ENCODE assay signal across 25 mouse cellular contexts in genomic region chr15:13094881-13095256, GRCm38 (mm10).
DNase-seq lines count a peak whose midpoint lies in the region; TF ChIP-seq lines count a peak whose summit lies in the region.
"Had no signal": no experiment of that assay in that cellular context is flagged by ENCODE, and none has a peak within 500 bp of the region (broad histone marks: within the 10 kb centered on the region; RNA-seq: fewer than 3 reads in every experiment).

No protein-coding gene starts in this region.

- no peak overlapping the region for H3K9ac ChIP-seq in ES-Bruce4 (ENCODE audit: low read depth, poor library complexity, severe bottlenecking)
- H3K9ac ChIP-seq: forebrain, embryonic 12.5 days; forebrain, embryonic 15.5 days; heart, embryonic 12.5 days; heart, embryonic 15.5 days; hindbrain, embryonic 14.5 days had no signal

- intact Hi-C loops in heart, postnatal 10 days (cut with DNase I), result no loop called here

- H3K27ac ChIP-seq in heart, embryonic 10.5 days, result 0 out of 2 replicates have a peak overlapping the region, but pooled peaks have one; percentile 74
- H3K27ac ChIP-seq in ES-Bruce4 (ENCODE audit: insufficient read depth, low read length), result 0 out of 2 replicates have a peak overlapping the region, but pooled peaks have one; percentile 59
- H3K27ac ChIP-seq: forebrain, embryonic 12.5 days; forebrain, embryonic 15.5 days; heart, adult 2 months; hindbrain, embryonic 14.5 days; hindbrain, postnatal 0 days had no signal

- H3K27me3 ChIP-seq in heart, embryonic 10.5 days (ENCODE audit: insufficient read depth, poor library complexity, severe bottlenecking), result no peaks in the 10 kb centered on the region
- no peaks in the 10 kb centered on the region for H3K27me3 ChIP-seq in ES-Bruce4 (ENCODE audit: control insufficient read depth, insufficient read depth, low read length, poor library complexity, severe bottlenecking)
- H3K27me3 ChIP-seq: forebrain, embryonic 12.5 days; forebrain, embryonic 15.5 days; heart, embryonic 12.5 days; heart, embryonic 15.5 days; Patski had no signal

- H3K36me3 ChIP-seq in heart, embryonic 10.5 days, result no peaks in the 10 kb centered on the region
- no peaks in the 10 kb centered on the region for H3K36me3 ChIP-seq in ES-Bruce4 (ENCODE audit: control insufficient read depth, insufficient read depth, low read length, poor library complexity, severe bottlenecking)
- H3K36me3 ChIP-seq: forebrain, embryonic 12.5 days; forebrain, embryonic 15.5 days; G1E; heart, embryonic 12.5 days; heart, embryonic 15.5 days had no signal

- no peak for TF ChIP-seq EP300 in ES-Bruce4 (IDR thresholded peaks at IDR 0.05; ENCODE audit: insufficient read depth, low read depth, low read length)

- no peak for DNase-seq in heart, embryonic 10.5 days (ENCODE audit: low spot score)
- DNase-seq in heart, postnatal 10 days, result no peak
- peak; percentile 72 for DNase-seq in ZHBTc4 (ENCODE audit: low read depth, low spot score)
- no peak for DNase-seq in thymus, adult 18-20 months
- DNase-seq in kidney, postnatal 4 days, result no peak
- DNase-seq: adrenal gland, adult 8-10 months; adrenal gland, postnatal 25 days; B cell, adult 2 months; cerebellum, adult 18-20 months; cerebellum, adult 9-10 months; cerebellum, postnatal 14 days; gastrocnemius, postnatal 25 days; heart, adult 2 months; heart, postnatal 14 days; heart, postnatal 4 days; kidney, adult 18-20 months had no signal

- TF ChIP-seq POLR2A in ES-Bruce4 (IDR thresholded peaks at IDR 0.05; ENCODE audit: insufficient read depth, low read length), result no peak

- 57% methylated on average over 7 of the region's 7 CpGs for WGBS in heart, embryonic 10.5 days

- H3K9me3 ChIP-seq in heart, embryonic 10.5 days, result no peaks in the 10 kb centered on the region
- H3K9me3 ChIP-seq in ES-Bruce4 (replicated peaks; ENCODE audit: control insufficient read depth, insufficient read depth, low read length, poor library complexity, severe bottlenecking), result no peaks in the 10 kb centered on the region
- H3K9me3 ChIP-seq: forebrain, embryonic 12.5 days; forebrain, embryonic 15.5 days; G1E; heart, embryonic 12.5 days; heart, embryonic 15.5 days had no signal

- H3K4me3 ChIP-seq in heart, embryonic 10.5 days, result no peak overlapping the region
- no peak overlapping the region for H3K4me3 ChIP-seq in ES-Bruce4 (ENCODE audit: low read depth, low read length)
- H3K4me3 ChIP-seq: forebrain, embryonic 12.5 days; forebrain, embryonic 15.5 days; heart, adult 2 months; heart, embryonic 12.5 days; heart, embryonic 15.5 days had no signal

- TF ChIP-seq CTCF in ES-Bruce4 (IDR thresholded peaks at IDR 0.05; ENCODE audit: low read depth, low read length), result no peak

- H3K4me1 ChIP-seq in heart, embryonic 10.5 days, result peaks cover 18% of the 10 kb centered on the region
- peaks cover 3% of the 10 kb centered on the region for H3K4me1 ChIP-seq in ES-Bruce4 (ENCODE audit: control insufficient read depth, insufficient read depth, low read length)
